Mouse (Mus musculus) CH12.LX (cell line): Measurements from ENCODE around the gene Pam16.

Experiments
- CHD1 ChIP-seq: IDR thresholded peaks from 2 replicates; pipeline ENCODE4 v1.6.1; 2012; ENCODE audit warnings: low read depth, low read length, improper control_type of control experiment, inconsistent platforms
- CHD2 ChIP-seq: IDR thresholded peaks from 2 replicates; pipeline ENCODE4 v1.6.1; 2011; ENCODE audit warnings: low read length, improper control_type of control experiment
- CTCF ChIP-seq, 2 experiments: IDR thresholded peaks in 1 of 2; conservative IDR thresholded peaks in 1 of 2; 2 replicates each; pipeline ENCODE4 v1.5.1; 2011 to 2012; ENCODE audit warnings: low read depth in 2 of 2, low read length in 2 of 2, improper control_type of control experiment in 1 of 2, inconsistent platforms in 1 of 2, mild to moderate bottlenecking in 1 of 2, moderate library complexity in 1 of 2
- EP300 ChIP-seq: IDR thresholded peaks from 2 replicates; pipeline ENCODE4 v1.6.1; 2011; ENCODE audit warnings: low read length, improper control_type of control experiment
- GABPA ChIP-seq: IDR thresholded peaks from 2 replicates; pipeline ENCODE4 v1.6.1; 2012; ENCODE audit warnings: low read depth, low read length, improper control_type of control experiment, inconsistent platforms; ENCODE audit not compliant: insufficient replicate concordance
- MAFK ChIP-seq: IDR thresholded peaks from 2 replicates; pipeline ENCODE4 v1.6.1; 2011; ENCODE audit warnings: low read length, improper control_type of control experiment; ENCODE audit not compliant: insufficient replicate concordance
- MAZ ChIP-seq: IDR thresholded peaks from 2 replicates; pipeline ENCODE4 v1.6.1; 2012; ENCODE audit warnings: low read depth, mild to moderate bottlenecking, inconsistent platforms, low read length, improper control_type of control experiment, moderate library complexity
- MEF2A ChIP-seq: IDR thresholded peaks from 2 replicates; pipeline ENCODE4 v1.6.1; 2014; ENCODE audit warnings: low read depth, mild to moderate bottlenecking, inconsistent platforms, low read length, improper control_type of control experiment, borderline replicate concordance
- MYC ChIP-seq: IDR thresholded peaks from 2 replicates; pipeline ENCODE4 v1.6.1; 2011; ENCODE audit warnings: low read depth, mild to moderate bottlenecking, improper control_type of control experiment, low read length
- NRF1 ChIP-seq: IDR thresholded peaks from 2 replicates; pipeline ENCODE4 v1.6.1; 2014; ENCODE audit warnings: low read depth, mild to moderate bottlenecking, inconsistent platforms, low read length, improper control_type of control experiment, moderate library complexity
- POLR2A ChIP-seq: IDR thresholded peaks from 2 replicates; pipeline ENCODE4 v1.6.1; 2011; ENCODE audit warnings: low read depth, mild to moderate bottlenecking, improper control_type of control experiment, low read length
- SMC3 ChIP-seq: IDR thresholded peaks from 2 replicates; pipeline ENCODE4 v1.6.1; 2011; ENCODE audit warnings: low read depth, low read length, improper control_type of control experiment
- ZC3H11A ChIP-seq: IDR thresholded peaks from 2 replicates; pipeline ENCODE4 v1.6.1; 2012; ENCODE audit warnings: low read depth, mild to moderate bottlenecking, inconsistent platforms, low read length, improper control_type of control experiment
- ZNF384 ChIP-seq: IDR thresholded peaks from 2 replicates; pipeline ENCODE4 v1.6.1; 2012; ENCODE audit warnings: low read depth, low read length, improper control_type of control experiment, inconsistent platforms

GRCm38 (mm10) chr16:4567912-4568311, 56.9 kb downstream of the Pam16 start:
- peak; percentile 9; the same call in 1 of the 2 replicates for TF ChIP-seq MEF2A
- TF ChIP-seq CTCF (conservative IDR thresholded peaks at IDR 0.05 in 1 of 2, IDR thresholded peaks at IDR 0.05 in 1 of 2; ENCODE audit: low read depth in 2 of 2, low read length in 2 of 2), result peak; percentile 92 to 99
- peak; percentile 59; the same call in 1 of the 2 replicates for TF ChIP-seq ZNF384
- no peak for TF ChIP-seq POLR2A
- TF ChIP-seq CHD1, result 0 out of 2 replicates have a peak, but pooled peaks have one; percentile 44
- 0 out of 2 replicates have a peak, but pooled peaks have one; percentile 20 for TF ChIP-seq NRF1
- TF ChIP-seq CHD2, result no peak
- TF ChIP-seq MAFK, result no peak
- peak; percentile 92 for TF ChIP-seq MYC
- peak; percentile 67 for TF ChIP-seq ZC3H11A
- TF ChIP-seq EP300, result no peak
- no peak for TF ChIP-seq GABPA
- peak; percentile 98 for TF ChIP-seq SMC3
- no peak for TF ChIP-seq MAZ
